Mouse (Mus musculus) small intestine, adult 2 months (tissue): Measurements from ENCODE around the gene Srcin1.

Source experiments
- CTCF ChIP-seq: fragments of 200-500 bp; IDR thresholded peaks from 2 replicates; pipeline ENCODE4 v1.5.1; 2012; ENCODE audit warnings: low read depth, mild to moderate bottlenecking, control low read depth, inconsistent platforms, low read length, moderate library complexity, mixed read lengths; ENCODE audit not compliant: insufficient replicate concordance, insufficient read length; ENCODE audit errors: extremely low read depth
- POLR2A ChIP-seq: fragments of 200-500 bp; IDR thresholded peaks from 2 replicates; pipeline ENCODE4 v1.6.1; 2012; ENCODE audit warnings: low read depth, mild to moderate bottlenecking, control low read depth, inconsistent platforms, low read length, moderate library complexity

DNA sequence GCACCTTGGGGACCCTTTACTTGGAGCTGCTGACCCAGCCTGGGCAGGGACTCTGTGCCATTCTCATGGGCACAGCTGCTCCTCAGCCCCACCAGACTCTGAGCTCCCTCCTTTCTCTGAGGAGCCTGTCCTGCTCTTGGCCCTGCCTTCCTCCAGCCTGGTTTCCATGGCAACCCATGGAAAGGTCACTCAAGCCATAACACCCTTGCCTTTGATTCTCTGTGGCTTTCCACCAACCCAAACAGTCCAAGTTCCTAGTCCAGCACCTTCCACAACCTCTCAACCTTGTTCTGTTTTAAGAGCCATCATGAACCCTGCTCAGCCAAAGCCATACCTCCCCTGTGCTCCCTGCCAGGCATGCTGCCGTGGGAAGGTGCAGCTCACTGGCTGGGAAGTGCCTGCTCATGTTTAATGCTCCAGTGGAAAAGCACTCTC lies 52.1 kb downstream of the Srcin1 start:
- TF ChIP-seq CTCF = no peak
- no peak for TF ChIP-seq POLR2A
